Mouse (Mus musculus) cerebellum, adult 11 months (tissue): Measurements from ENCODE around the gene Cyp3a13.
"Not testable (repeated sequence)": the region's sequence is repeated elsewhere in the genome, so short reads cannot be mapped to it uniquely, and the experiment has no call there.

Experiments used
- DNase-seq: peaks from one replicate; pipeline ENCODE4 v3.0.0; 2022

Cyp3a13 gene

DNA sequence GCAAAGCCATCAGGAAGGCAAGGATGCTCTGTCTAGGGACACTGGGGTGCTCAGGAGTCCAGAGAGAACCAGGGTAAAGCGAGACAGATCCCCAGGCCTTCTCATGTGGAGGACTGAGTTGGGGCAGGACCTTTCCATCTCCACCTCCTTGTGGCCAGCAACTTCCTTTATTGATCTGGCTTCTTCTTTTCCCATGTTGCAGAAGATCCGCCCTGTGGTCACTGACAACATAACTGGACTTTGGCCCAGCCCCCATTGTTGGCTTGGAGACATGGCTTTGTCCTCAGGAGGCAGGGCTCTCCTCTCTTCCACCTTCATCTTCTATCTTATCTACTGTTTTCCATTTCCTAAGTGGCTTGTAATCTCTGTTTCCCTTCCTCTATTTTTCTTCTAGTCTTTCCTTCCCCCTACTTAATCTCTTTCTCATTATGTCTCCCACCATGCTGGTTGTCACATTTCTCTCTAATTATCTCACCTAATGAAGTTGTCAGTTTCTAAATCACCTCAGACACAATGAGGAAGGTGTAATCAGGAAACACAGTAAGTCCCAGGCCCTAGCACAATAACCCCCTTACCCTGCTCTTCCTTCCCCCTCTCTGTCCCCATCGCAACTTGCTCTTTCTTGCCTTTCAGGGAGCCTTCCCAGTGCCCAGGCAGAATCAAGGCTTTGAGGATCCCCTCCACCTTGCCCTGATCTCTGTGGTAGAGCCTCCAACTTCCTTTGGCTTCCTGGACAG lies 49.6 kb downstream of the Cyp3a13 start, which contains the start of gene Pilrb2:
Gene Pilrb2 (minus strand): TSS at position 172 of the 737 bp plus-strand sequence.
- DNase-seq, result not testable (repeated sequence)

DNA sequence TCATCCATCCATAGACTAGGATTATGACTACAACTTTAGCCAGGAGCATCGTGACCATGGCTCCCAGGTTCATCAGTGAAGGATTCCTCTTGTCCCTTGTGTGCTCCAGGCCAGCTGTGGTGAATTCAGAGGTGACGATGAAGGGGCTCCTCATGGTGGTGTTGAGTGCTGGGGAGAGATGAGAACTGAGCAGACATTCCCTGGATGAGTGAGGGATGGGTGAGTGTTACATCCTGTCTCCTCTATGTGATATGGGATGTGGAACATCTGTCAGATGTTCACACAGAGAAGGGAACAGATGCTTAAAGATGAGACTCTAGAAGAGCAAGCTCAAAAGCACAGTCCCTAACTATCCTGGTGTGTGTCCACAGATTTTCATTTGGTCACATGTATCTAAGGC lies 52.8 kb downstream of the Cyp3a13 start:
- not testable (repeated sequence) for DNase-seq

DNA sequence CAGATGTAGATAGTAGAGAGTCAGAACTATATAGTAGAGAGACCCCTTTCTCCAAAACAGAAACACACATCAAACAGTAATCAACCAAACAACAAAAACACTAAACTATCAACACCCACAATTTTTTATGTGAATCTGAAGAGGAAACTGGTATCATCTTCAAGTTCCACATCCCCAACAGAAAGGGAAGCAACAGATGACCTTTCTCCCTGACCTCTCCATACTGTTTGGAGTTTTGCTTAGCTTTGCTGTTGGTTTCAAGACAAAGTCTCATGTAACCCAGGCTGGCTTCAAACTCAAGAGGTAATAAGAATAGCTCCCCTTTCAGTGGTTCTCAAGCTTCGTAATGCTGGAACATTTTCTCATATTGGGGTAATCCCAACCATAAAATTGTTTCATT lies 57.4 kb downstream of the Cyp3a13 start:
- DNase-seq, result not testable (repeated sequence)

DNA sequence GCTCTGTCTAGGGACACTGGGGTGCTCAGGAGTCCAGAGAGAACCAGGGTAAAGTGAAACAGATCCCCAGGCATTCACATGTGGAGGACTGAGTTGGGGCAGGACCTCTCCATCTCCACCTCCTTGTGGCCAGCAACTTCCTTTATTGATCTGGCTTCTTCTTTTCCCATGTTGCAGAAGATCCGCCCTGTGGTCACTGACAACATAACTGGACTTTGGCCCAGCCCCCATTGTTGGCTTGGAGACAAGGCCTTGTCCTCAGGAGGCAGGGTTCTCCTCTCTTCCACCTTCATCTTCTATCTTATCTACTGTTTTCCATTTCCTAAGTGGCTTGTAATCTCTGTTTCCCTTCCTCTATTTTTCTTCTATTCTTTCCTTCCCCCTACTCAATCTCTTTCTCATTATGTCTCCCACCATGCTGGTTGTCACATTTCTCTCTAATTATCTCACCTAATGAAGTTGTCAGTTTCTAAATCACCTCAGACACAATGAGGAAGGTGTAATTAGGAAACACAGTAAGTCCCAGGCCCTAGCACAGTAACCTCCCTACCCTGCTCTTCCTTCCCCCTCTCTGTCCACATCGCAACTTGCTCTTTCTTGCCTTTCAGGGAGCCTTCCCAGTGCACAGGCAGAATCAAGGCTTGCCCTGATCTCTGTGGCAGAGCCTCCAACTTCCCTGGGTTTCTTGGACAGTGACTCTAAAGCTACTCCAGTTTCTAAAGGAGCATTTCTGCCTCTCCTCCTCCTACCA lies 63.3 kb downstream of the Cyp3a13 start, which contains the start of gene Pilrb1:
Gene Pilrb1 (minus strand): TSS at position 147 of the 751 bp plus-strand sequence.
- not testable (repeated sequence) for DNase-seq

- not testable (repeated sequence) for DNase-seq
These were observed 64.5 kb downstream of the Cyp3a13 start for GRCm38 (mm10) chr5:137856870-137857269.

- DNase-seq, result not testable (repeated sequence)
These were observed 66.5 kb downstream of the Cyp3a13 start for GRCm38 (mm10) chr5:137854907-137855306.

DNA sequence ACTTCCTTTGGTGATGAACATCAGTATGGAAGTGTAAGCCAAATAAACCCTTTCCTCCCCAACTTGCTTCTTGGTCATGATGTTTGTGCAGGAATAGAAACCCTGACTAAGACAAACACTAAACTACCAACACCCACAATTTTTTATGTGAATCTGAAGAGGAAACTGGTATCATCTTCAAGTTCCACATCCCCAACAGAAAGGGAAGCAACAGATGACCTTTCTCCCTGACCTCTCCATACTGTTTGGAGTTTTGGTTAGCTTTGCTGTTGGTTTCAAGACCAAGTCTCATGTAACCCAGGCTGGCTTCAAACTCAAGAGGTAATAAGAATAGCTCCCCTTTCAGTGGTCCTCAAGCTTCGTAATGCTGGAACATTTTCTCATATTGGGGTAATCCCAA lies 71.1 kb downstream of the Cyp3a13 start:
- not testable (repeated sequence) for DNase-seq
